Mouse (Mus musculus): ENCODE data around the gene Osm.

Gene Osm

DNA sequence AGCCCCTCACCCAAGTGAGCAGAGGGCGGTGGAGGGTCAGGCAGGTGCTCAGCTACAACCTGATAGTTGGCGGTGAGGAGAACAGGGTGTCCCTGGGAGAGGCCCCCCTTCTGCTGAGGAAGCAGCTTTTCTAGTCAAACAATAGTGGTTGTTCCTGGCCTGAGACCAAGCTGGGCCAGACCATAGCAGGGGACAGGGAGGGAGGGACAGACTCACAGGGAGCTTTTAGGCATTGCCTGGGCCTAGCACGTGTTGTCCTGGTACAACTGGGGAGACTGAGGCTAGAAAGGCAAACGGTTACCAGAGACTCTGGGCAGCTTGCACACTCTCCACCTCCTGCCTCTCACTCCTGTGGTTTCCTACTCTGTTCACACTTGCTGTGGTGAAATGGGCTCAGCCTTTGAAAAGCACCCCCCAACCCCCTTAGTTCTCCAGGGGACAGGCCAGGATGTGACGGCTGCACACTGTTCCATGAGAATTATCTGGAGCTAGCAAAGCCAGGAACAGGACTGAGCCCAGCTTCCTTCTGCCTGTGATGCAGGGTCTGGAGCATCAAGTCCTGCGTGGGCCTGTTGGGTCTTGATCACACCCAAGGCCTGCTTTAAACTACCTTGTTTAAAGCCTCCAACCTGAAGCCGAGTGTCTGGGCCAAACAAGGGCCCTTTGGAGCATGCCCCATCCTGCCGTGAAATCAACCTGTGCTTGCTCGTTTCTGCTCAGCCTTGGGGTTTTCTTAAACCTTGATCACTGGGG lies 19.8 kb upstream of the Osm start:
- no peak for DNase-seq (ENCODE audit: extremely low spot score)

DNA sequence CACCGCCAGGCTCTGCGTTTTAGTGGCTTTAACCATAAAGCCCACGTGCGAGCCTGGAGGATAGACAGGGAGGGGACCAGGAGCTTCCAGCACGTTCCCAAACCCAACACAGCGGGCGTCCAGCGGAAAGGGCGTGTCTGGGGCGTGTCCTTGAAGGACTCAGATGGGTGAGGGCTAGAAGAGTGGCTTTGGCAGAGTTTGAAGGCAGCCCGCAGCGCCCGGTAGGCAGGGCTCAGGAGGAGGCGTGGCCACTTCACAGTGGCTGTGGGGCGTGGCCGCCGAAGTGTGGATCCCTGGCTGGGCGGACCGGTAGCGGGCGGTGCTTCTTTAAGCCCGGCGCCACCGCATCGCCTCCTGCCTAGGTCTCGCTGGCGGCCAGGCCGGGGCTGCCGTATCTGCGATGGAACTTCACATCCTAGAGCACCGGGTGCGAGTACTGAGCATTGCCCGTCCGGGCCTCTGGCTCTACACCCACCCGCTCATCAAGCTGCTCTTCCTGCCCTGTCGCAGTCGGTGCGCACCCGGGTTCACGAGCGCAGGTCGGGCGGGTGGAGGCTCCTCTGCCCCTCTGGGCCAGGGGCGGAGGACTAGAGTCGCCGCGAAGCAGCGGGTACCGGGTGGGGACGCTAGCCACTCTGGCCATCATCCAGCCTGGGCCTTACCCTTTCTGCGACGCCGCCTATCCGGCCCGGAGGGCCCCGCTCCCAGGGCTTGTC lies 18.1 kb upstream of the Osm start, which contains the start of gene Castor1:
Gene Castor1 (plus strand): TSS at position 312 of the 716 bp plus-strand sequence.
- DNase-seq (ENCODE audit: extremely low spot score): peak; percentile 87

DNA sequence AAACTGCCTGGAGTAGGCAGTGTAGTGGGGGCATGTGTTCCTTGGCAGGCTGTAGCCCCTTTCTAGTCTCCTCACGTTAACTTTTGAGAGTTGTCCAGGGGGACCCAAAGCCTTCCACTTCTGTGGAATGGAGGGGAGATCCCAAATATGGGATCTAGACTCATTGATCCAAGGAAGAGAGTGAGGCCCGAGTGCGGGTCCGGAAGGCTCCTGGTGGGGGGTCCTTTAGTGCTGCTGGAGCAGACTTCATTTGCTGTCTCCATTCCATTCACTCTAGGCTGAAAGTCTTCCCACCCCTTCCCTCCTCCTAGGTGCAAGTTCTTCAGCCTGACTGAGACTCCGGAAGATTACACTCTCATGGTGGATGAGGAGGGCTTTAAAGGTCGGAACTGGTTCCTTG lies 17.6 kb upstream of the Osm start:
- DNase-seq (ENCODE audit: extremely low spot score): no peak

DNA sequence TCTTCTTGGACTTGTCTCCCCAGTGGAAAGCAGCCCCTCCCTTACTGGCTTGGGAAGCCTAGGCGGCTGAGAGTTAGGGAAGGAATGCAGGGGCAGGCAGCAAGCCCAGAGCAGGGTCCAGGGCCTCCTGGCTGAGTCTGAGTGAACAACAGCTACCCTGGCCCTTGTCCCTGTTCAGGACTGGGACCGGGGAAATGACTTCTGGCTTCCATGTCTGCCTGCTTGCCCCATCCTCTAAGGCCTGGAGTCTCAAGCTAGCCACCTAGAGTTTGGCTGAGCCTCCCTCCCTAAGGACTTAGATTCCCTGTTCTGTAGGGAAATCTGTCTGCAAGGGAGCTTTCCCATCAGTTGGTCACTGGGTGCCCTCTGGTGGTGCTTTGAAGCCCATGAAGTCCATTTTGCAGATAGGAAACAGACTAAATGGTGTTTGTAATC lies 16.9 kb upstream of the Osm start:
- DNase-seq (ENCODE audit: extremely low spot score): peak; percentile 44

GRCm38 (mm10) chr11:4219908-4220307 lies 16.3 kb upstream of the Osm start:
- DNase-seq (ENCODE audit: extremely low spot score): no peak

DNA sequence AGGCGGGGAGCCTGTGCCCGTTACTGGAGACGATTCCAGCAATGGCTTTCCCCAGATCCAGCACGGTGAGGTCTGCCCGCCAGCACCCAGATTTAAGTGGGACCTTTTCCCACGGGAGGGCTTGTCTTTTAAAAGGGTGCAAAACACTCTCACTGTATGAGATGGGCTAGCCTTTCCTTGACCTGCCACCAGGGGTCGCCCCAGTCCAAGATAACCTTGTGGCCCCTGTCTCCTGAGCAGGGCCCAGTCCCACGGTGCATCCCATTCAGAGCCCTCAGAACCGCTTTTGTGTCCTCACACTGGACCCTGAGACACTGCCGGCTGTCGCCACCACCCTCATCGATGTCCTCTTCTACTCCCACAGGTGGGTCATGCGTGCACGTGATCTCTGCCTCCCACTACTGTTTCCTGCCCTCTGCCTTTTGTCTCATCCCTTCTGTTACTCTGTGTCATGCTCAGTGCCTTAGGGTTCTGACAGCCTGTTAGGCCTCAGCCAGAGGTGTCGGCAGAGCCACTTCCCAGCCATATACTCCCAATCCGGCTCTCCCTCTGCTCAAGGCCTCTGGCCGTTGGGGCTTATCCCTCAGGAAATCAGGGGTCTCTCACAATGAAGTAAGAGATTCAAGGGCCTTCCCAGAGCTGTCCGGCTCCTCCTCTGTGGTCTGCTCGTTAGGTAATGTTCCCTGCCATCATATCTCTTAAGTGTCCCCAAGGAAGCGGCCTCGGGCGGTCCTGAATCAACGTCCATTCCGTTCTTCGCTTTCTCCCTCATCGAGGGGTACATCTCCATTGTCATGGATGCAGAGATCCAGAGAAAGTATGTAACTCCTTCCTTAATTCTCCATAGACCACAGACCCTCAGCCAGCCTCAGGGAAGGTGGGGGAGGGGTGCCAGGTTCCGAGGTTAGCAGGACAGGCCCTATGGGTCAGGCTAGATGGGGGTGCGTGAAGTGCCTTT lies 15.5 kb upstream of the Osm start:
- peak; percentile 75 for DNase-seq (ENCODE audit: extremely low spot score)

DNA sequence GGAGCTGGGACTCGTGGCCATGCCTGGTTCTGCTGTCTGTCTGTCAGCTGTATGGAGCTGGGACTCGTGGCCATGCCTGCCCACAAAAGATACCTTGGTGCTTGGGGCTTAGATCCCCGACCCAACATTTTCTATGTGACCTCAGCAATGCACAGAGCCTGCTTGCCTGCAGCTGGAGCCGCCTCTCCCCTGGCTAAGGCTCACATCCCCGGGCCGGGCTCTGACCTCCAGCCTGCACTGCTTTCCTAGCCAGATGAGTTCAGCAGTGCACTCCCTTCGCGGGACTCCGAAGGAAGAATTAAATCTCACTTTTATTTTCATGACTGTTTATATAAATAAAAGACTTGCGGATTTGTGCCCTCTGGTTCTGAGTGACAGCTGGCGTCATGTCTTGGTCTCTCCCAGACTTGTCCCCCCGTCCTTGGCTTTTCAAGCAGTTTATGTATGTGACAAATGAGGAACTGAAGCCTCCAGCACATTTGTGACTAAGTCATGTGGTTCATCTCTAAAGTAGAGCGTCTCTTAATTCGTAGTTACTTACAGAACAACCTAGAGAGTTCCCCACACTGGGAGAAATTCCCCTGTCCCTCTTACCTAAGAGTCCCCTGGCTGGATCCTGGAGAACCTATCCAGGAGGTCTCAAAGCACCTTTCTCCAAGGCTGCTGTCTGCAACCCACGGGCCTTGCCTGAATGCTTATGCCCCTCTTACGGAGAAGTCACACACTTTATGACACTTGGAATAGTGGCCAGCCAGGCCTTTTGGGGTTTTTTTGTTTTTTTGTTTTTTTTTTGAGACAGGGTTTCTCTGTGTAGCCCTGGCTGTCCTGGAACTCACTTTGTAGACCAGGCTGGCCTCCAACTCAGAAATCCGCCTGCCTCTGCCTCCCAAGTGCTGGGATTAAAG lies 13.9 kb upstream of the Osm start:
- DNase-seq (ENCODE audit: extremely low spot score): no peak

DNA sequence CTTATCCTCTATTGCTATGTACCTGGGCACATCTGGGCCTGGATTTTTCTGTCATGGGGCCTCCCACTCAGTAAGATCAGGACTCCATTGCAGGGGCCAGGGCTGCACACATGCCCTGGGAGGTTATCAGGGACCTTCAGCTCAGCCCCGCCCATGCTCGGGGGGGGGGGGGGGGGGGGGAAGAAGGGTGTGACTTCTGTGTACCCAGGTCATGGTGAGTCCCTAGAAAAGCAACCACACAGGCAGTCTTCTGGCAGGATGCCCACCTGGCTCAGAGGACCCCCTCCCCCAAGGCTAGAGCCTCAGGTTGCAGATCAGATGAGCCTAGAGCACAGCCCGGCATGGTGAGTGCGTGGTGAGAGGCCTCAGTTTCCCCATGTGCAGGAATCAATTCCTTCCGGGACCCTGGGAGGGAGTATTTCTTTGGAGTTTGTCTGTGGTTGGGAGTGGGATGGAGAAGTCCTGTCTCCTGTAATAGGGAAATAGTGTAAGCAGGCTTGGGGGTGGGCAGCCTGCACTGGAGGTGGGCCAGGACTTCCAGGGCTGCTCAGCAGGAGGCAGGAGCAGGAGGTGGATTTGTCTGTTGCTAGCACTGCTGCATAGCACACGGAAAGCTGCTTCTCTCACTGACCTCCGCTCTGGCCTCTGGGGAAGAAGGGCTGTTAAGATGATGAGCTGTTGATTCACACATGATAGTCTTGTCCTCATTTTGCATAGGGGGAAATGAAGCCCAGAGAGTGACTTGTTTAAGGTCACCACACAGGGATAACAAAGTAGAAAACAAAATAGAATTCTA lies 12.6 kb upstream of the Osm start:
- DNase-seq (ENCODE audit: extremely low spot score): no peak

- DNase-seq (ENCODE audit: extremely low spot score): no peak
Observed at GRCm38 (mm10) chr11:4224223-4224622, 12.0 kb upstream of the Osm start.

- DNase-seq (ENCODE audit: extremely low spot score): no peak
Observed at GRCm38 (mm10) chr11:4226569-4227325, 9.5 kb upstream of the Osm start.

GRCm38 (mm10) chr11:4228463-4228862 lies 7.8 kb upstream of the Osm start:
- DNase-seq (ENCODE audit: extremely low spot score): no peak

GRCm38 (mm10) chr11:4229841-4230240 lies 6.4 kb upstream of the Osm start:
- DNase-seq (ENCODE audit: extremely low spot score): no peak

GRCm38 (mm10) chr11:4231435-4231834 lies 4.8 kb upstream of the Osm start:
- DNase-seq (ENCODE audit: extremely low spot score): no peak

DNA sequence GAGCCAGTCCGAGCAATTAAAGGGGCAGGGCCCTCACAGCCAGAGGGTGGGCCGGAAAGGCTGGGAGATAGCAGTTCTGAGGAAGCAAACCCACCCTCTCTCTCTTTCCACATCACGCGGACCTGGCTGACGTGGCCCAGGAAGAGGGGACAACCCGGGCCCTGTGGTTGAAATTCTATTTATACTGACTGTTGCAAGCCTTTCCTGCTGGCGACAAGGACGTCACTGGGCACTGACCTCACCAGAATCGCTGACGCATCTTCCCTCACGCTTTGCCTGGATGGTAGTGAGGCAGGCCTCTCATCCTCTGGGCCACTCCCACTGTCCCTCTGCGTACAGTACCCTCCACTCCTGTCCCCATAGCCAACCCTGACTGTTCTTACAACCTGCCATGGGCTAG lies 3.6 kb upstream of the Osm start:
- no peak for DNase-seq (ENCODE audit: extremely low spot score)

DNA sequence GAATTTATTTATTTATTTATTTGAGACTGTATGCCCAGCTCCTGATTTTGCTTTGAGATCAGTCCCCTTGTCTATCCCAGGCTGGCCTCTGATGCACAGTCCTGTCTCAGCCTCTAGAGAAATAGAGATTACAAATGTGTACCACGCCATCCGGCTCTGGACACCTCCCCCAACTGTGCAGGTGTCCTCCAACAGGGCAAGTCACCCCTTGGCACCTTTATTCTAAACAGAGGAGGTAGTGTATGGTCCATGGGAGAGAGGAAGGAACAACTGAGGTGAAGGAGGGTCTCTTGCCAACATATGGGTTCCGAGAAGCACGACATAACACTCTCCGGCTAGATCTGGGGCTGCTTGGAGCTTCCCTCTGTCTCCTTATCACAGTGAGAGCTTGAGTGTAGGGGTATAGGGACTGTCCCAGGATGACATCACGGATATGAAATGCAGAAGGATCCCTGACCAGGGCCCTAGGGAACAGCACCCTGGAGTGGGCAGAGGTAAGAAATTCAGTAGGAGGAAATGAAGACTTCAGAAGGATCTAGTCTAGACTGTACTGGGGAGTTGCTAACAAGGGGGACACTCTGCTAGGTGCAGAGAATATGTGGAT lies 1.1 kb upstream of the Osm start:
- DNase-seq (ENCODE audit: extremely low spot score): no peak

GRCm38 (mm10) chr11:4236546-4237067 lies 387 bp downstream of the Osm start:
- DNase-seq (ENCODE audit: extremely low spot score): no peak

- no peak for DNase-seq (ENCODE audit: extremely low spot score)
Observed at GRCm38 (mm10) chr11:4237389-4237912, 1.2 kb downstream of the Osm start.

- no peak for DNase-seq (ENCODE audit: extremely low spot score)
Observed at GRCm38 (mm10) chr11:4238167-4238566, 1.9 kb downstream of the Osm start.

DNA sequence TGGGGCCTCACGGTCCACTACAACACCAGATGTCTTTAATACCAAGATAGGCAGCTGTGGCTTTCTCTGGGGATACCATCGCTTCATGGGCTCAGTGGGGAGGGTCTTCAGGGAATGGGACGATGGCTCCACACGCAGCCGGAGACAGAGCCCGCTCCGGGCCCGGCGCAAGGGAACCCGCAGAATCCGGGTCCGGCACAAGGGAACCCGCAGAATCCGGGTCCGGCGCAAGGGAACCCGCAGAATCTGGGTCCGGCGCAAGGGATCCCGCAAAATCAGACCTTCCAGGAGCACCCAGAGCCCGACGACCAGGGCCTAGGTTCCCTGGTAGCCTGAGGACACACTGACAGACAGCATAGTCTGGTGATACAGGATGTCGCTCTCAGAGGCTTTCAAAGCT lies 3.5 kb downstream of the Osm start:
- no peak for DNase-seq (ENCODE audit: extremely low spot score)
